Mouse (Mus musculus): ENCODE measurements around the gene Gimap8. TPM values are rescaled to one million over a fixed set of nuclear protein-coding genes. Genes with fewer than 3 reads are reported as not detected.

The Gimap8 gene
- polyA plus RNA-seq, 1 experiment = 22.2 TPM

- no peaks in the 10 kb centered on the region for H3K36me3 ChIP-seq (ENCODE audit: control insufficient read depth, insufficient read depth, low read length)
- no peaks in the 10 kb centered on the region for H3K27me3 ChIP-seq (ENCODE audit: control insufficient read depth, insufficient read depth, low read length)
- TF ChIP-seq CTCF (IDR thresholded peaks at IDR 0.05; ENCODE audit: extremely low read depth, insufficient read depth, insufficient read length, insufficient replicate concordance) (no peak), POLR2A (IDR thresholded peaks at IDR 0.05; ENCODE audit: low read depth, low read length) (no peak)
- no peak overlapping the region for H3K4me3 ChIP-seq (ENCODE audit: extremely low read depth, insufficient read depth, insufficient read length)
- peaks cover 31% of the 10 kb centered on the region; the same call in 1 of the 2 replicates for H3K4me1 ChIP-seq (ENCODE audit: control insufficient read depth, insufficient read depth, insufficient read length)
- WGBS = 19% methylated on average over 7 of the region's 7 CpGs
- H3K27ac ChIP-seq (ENCODE audit: insufficient read depth, low read length) = peak overlapping the region; percentile 65
- DNase-seq (ENCODE audit: low read depth in 1 of 2, low spot score in 2 of 2) = no peak
These were observed 19.1 kb downstream of the Gimap8 start for GRCm38 (mm10) chr6:48666159-48666586.

GRCm38 (mm10) chr6:48668022-48668421 lies 21.0 kb downstream of the Gimap8 start:
- Histone ChIP-seq H3K4me3 (ENCODE audit: extremely low read depth, insufficient read depth, insufficient read length) (no peak overlapping the region), H3K27ac (ENCODE audit: insufficient read depth, low read length) (no peak overlapping the region), H3K27me3 (ENCODE audit: control insufficient read depth, insufficient read depth, low read length) (no peaks in the 10 kb centered on the region), H3K36me3 (ENCODE audit: control insufficient read depth, insufficient read depth, low read length) (no peaks in the 10 kb centered on the region), H3K4me1 (ENCODE audit: control insufficient read depth, insufficient read depth, insufficient read length) (peaks cover 31% of the 10 kb centered on the region; the same call in 1 of the 2 replicates)
- TF ChIP-seq POLR2A (IDR thresholded peaks at IDR 0.05; ENCODE audit: low read depth, low read length) (no peak), CTCF (IDR thresholded peaks at IDR 0.05; ENCODE audit: extremely low read depth, insufficient read depth, insufficient read length, insufficient replicate concordance) (no peak)
- DNase-seq (ENCODE audit: low read depth in 1 of 2, low spot score in 2 of 2) = no peak

DNA sequence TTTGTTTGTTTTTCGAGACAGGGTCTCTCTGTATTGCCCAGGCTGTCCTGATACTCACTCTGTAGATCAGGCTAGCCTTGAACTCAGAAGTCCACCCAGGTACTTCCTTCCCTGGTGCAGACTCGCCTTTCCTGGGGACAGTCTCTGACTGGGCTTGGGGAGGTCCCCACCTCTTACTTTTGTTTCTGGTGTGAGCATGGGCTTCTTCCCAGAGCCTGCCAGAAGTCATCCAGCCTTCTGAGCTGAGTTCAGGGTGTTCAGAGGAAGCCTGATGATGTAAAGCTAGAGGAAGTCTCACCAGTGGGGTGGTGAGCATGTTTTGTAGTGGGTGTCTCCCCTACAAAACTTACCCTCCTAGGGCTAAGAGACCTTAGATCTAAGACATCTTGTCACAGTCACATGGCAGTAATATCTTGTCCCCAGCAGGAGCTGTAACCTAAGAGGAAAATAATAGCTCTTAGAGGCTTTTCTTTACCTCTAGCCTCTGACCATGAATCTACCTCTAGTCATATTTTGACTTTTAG lies 22.5 kb downstream of the Gimap8 start:
- H3K27me3 ChIP-seq (ENCODE audit: control insufficient read depth, insufficient read depth, low read length) = no peaks in the 10 kb centered on the region
- TF ChIP-seq POLR2A (IDR thresholded peaks at IDR 0.05; ENCODE audit: low read depth, low read length) (no peak), CTCF (IDR thresholded peaks at IDR 0.05; ENCODE audit: extremely low read depth, insufficient read depth, insufficient read length, insufficient replicate concordance) (no peak)
- H3K4me3 ChIP-seq (ENCODE audit: extremely low read depth, insufficient read depth, insufficient read length) = no peak overlapping the region
- H3K27ac ChIP-seq (ENCODE audit: insufficient read depth, low read length) = no peak overlapping the region
- no peak for DNase-seq (ENCODE audit: low read depth in 1 of 2, low spot score in 2 of 2)
- H3K36me3 ChIP-seq (ENCODE audit: control insufficient read depth, insufficient read depth, low read length) = no peaks in the 10 kb centered on the region
- WGBS = 69% methylated on average over 2 of the region's 2 CpGs
- peaks cover 21% of the 10 kb centered on the region; the same call in 1 of the 2 replicates for H3K4me1 ChIP-seq (ENCODE audit: control insufficient read depth, insufficient read depth, insufficient read length)

- WGBS = 71% methylated on average over 9 of the region's 9 CpGs
- peaks cover 3% of the 10 kb centered on the region; the same call in 1 of the 2 replicates for H3K36me3 ChIP-seq (ENCODE audit: control insufficient read depth, insufficient read depth, low read length)
- H3K4me1 ChIP-seq (ENCODE audit: control insufficient read depth, insufficient read depth, insufficient read length) = peaks cover 19% of the 10 kb centered on the region
- peak overlapping the region; percentile 95 for H3K27ac ChIP-seq (ENCODE audit: insufficient read depth, low read length)
- H3K27me3 ChIP-seq (ENCODE audit: control insufficient read depth, insufficient read depth, low read length) = no peaks in the 10 kb centered on the region
- TF ChIP-seq CTCF (IDR thresholded peaks at IDR 0.05; ENCODE audit: extremely low read depth, insufficient read depth, insufficient read length, insufficient replicate concordance) (no peak), POLR2A (IDR thresholded peaks at IDR 0.05; ENCODE audit: low read depth, low read length) (no peak; the same call in 1 of the 2 replicates)
- no peak overlapping the region; the same call in 1 of the 2 replicates for H3K4me3 ChIP-seq (ENCODE audit: extremely low read depth, insufficient read depth, insufficient read length)
- DNase-seq (ENCODE audit: low read depth in 1 of 2, low spot score in 2 of 2) = no peak
These were observed 27.4 kb downstream of the Gimap8 start for GRCm38 (mm10) chr6:48674291-48675058.

GRCm38 (mm10) chr6:48675400-48675930 lies 28.4 kb downstream of the Gimap8 start:
- WGBS = 16% methylated on average over 10 of the region's 10 CpGs
- Histone ChIP-seq H3K4me3 (ENCODE audit: extremely low read depth, insufficient read depth, insufficient read length) (peak overlapping the region; percentile 54; the same call in 1 of the 2 replicates), H3K36me3 (ENCODE audit: control insufficient read depth, insufficient read depth, low read length) (peaks cover 3% of the 10 kb centered on the region; the same call in 1 of the 2 replicates), H3K27ac (ENCODE audit: insufficient read depth, low read length) (peak overlapping the region; percentile 95), H3K4me1 (ENCODE audit: control insufficient read depth, insufficient read depth, insufficient read length) (peaks cover 21% of the 10 kb centered on the region), H3K27me3 (ENCODE audit: control insufficient read depth, insufficient read depth, low read length) (no peaks in the 10 kb centered on the region)
- TF ChIP-seq POLR2A (IDR thresholded peaks at IDR 0.05; ENCODE audit: low read depth, low read length) = no peak
- TF ChIP-seq CTCF (IDR thresholded peaks at IDR 0.05; ENCODE audit: extremely low read depth, insufficient read depth, insufficient read length, insufficient replicate concordance) = no peak
- no peak for DNase-seq (ENCODE audit: low read depth in 1 of 2, low spot score in 2 of 2)

DNA sequence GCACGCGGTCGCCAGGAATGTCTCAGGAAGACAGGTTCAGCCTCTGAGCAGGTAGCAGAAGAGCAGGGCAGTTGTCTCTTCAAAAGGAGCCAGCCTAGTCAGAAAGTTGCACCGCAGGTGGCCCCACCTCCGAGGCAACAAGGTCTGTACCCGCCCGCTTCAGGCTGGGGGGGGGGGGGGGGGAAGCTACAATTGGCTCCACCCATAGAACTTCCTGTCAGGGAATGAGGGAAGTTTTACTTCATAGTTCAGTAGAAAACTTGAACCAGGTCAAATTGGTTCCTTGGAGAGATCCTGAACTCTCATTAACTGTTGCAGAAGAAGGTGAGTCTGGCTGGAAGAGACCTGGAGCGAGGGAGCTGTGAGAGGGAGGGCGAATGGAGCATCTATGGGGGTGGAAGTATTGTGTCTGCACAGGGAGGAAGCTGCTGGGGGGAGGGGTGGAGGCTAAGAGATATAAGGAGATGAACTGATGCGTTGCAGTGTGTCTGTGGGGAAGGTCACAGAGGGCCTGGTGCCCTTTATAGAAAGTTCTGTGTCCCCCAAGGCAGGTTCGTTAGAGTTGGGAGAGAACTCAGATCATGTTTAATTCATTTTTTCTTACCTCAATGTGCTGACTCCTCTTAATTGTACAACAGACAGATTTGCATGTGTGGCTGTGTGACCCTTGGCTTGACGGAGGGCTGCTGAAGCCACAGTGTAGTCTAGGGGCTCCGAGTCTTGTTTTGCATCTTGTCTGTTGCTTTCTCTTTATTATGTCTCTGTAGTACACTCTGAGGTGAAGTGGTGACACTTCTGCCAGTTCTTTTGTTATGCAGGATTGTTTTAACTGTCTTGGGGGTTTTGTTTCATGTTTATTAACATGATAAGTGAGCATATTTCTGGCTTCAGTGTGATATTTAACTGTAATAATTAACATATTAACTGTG lies 29.2 kb downstream of the Gimap8 start, which contains the start of gene Gimap9:
Gimap9 (plus strand) TSS at position 199 of the 929 bp plus-strand sequence.
- DNase-seq (ENCODE audit: low read depth in 1 of 2, low spot score in 2 of 2) = peak; percentile 77 to 86
- under 1% methylated on average over 13 of the region's 13 CpGs for WGBS
- H3K27ac ChIP-seq (ENCODE audit: insufficient read depth, low read length) = peak within 1 kb of the TSS; percentile 95
- H3K27me3 ChIP-seq (ENCODE audit: control insufficient read depth, insufficient read depth, low read length) = no peaks in the 10 kb centered on the region
- H3K4me1 ChIP-seq (ENCODE audit: control insufficient read depth, insufficient read depth, insufficient read length) = peaks cover 22% of the 10 kb centered on the region
- peak within 1 kb of the TSS; percentile 97 for H3K4me3 ChIP-seq (ENCODE audit: extremely low read depth, insufficient read depth, insufficient read length)
- H3K36me3 ChIP-seq (ENCODE audit: control insufficient read depth, insufficient read depth, low read length) = peaks cover 3% of the 10 kb centered on the region; the same call in 1 of the 2 replicates
- TF ChIP-seq POLR2A (IDR thresholded peaks at IDR 0.05; ENCODE audit: low read depth, low read length) (peak; percentile 98), CTCF (IDR thresholded peaks at IDR 0.05; ENCODE audit: extremely low read depth, insufficient read depth, insufficient read length, insufficient replicate concordance) (no peak)
